Mouse (Mus musculus) liver, adult 2 months (tissue): ENCODE measurements at regions not wholly inside any gene's neighbourhood (a gene's known extent, or its start where the extent isn't known, plus 50 kb on each side); places are given as distances from the start of the nearest gene placed in this dataset.

ENCODE experiments used
- DNase-seq: peaks from one replicate; pipeline ENCODE4 v3.0.0-alpha.2; 2011; ENCODE audit warnings: low read depth, low spot score; ENCODE audit errors: extremely low read depth
- H3K27ac ChIP-seq: fragments of 200-500 bp; replicated peaks from 2 replicates; pipeline ENCODE4 v1.5.1; 2012; ENCODE audit warnings: low read depth, mild to moderate bottlenecking, control low read depth, inconsistent platforms, low read length; ENCODE audit not compliant: insufficient read depth
- H3K27me3 ChIP-seq: fragments of 200-500 bp; 2 replicates; pipeline ENCODE4 v1.6.1; 2012; ENCODE audit warnings: mild to moderate bottlenecking, moderate library complexity, low read length, inconsistent platforms; ENCODE audit not compliant: control insufficient read depth, insufficient read depth
- H3K36me3 ChIP-seq: fragments of 200-500 bp; 2 replicates; pipeline ENCODE4 v1.6.1; 2012; ENCODE audit warnings: low read length, inconsistent platforms; ENCODE audit not compliant: control insufficient read depth, insufficient read depth
- H3K4me1 ChIP-seq: fragments of 200-500 bp; 2 replicates; pipeline ENCODE4 v1.6.1; 2011; ENCODE audit warnings: low read length; ENCODE audit not compliant: control insufficient read depth, insufficient read depth
- H3K4me3 ChIP-seq: fragments of 200-500 bp; 2 replicates; pipeline ENCODE4 v1.5.1; 2011; ENCODE audit warnings: low read depth, mild to moderate bottlenecking, control low read depth, low read length, moderate library complexity; ENCODE audit not compliant: insufficient read depth
- H3K79me2 ChIP-seq: fragments of 200-500 bp; 2 replicates; pipeline ENCODE4 v1.6.1; 2012; ENCODE audit warnings: inconsistent platforms, mild to moderate bottlenecking, low read length, moderate library complexity; ENCODE audit not compliant: control insufficient read depth, insufficient read depth
- H3K9ac ChIP-seq: fragments of 200-500 bp; 2 replicates; pipeline ENCODE4 v1.6.1; 2012; ENCODE audit warnings: low read depth, mild to moderate bottlenecking, control low read depth, inconsistent platforms, low read length
- CTCF ChIP-seq: fragments of 200-500 bp; IDR thresholded peaks from 2 replicates; pipeline ENCODE4 v1.5.1; 2011; ENCODE audit warnings: low read depth, low read length, control low read depth
- POLR2A ChIP-seq: fragments of 200-500 bp; IDR thresholded peaks from 2 replicates; pipeline ENCODE4 v1.6.1; 2011; ENCODE audit warnings: low read length, control low read depth; ENCODE audit not compliant: insufficient read depth; ENCODE audit errors: extremely low read depth
- WGBS: fragments of 180-500 bp; shearing (Covaris S2); methylation state at CpG from one replicate; pipeline ENCODE4 v1.1.7; 2018; 5-methylcytosine and 5-hydroxymethylcytosine counted together

GRCm38 (mm10) chr4:124277456-124278181 is 333.0 kb downstream of the 3100002H09Rik start:
- Histone ChIP-seq H3K4me1 (no peaks in the 10 kb centered on the region), H3K4me3 (no peak overlapping the region), H3K36me3 (no peaks in the 10 kb centered on the region), H3K27ac (no peak overlapping the region), H3K79me2 (no peaks in the 10 kb centered on the region), H3K9ac (no peak overlapping the region), H3K27me3 (peaks cover 5% of the 10 kb centered on the region; the same call in 1 of the 2 replicates)
- TF ChIP-seq POLR2A (no peak), CTCF (no peak)
- 3% methylated on average over 43 of the region's 43 CpGs for WGBS
- DNase-seq, result no peak

- 9% methylated on average over 21 of the region's 21 CpGs for WGBS
- H3K9ac ChIP-seq, result no peak overlapping the region
Measured at GRCm38 (mm10) chr4:124276741-124277455, 333.7 kb downstream of the 3100002H09Rik start.

GRCm38 (mm10) chr4:124272002-124272401 is 338.6 kb downstream of the 3100002H09Rik start:
- Histone ChIP-seq H3K27ac (no peak overlapping the region), H3K36me3 (no peaks in the 10 kb centered on the region), H3K27me3 (no peaks in the 10 kb centered on the region; the same call in 1 of the 2 replicates), H3K4me3 (no peak overlapping the region), H3K4me1 (no peaks in the 10 kb centered on the region), H3K79me2 (no peaks in the 10 kb centered on the region), H3K9ac (no peak overlapping the region)
- TF ChIP-seq POLR2A (no peak), CTCF (no peak)
- DNase-seq, result no peak
- 72% methylated on average over 2 of the region's 2 CpGs for WGBS

More at GRCm38 (mm10) chr4:124276741-124277455, 333.7 kb downstream of the 3100002H09Rik start:
- Histone ChIP-seq H3K4me3 (no peak overlapping the region), H3K27ac (no peak overlapping the region), H3K4me1 (no peaks in the 10 kb centered on the region), H3K27me3 (peaks cover 5% of the 10 kb centered on the region; the same call in 1 of the 2 replicates), H3K36me3 (no peaks in the 10 kb centered on the region), H3K79me2 (no peaks in the 10 kb centered on the region)
- DNase-seq, result no peak
- no peak for TF ChIP-seq CTCF
- TF ChIP-seq POLR2A, result no peak

GRCm38 (mm10) chr4:124268404-124268803 is 342.2 kb downstream of the 3100002H09Rik start:
- H3K27ac ChIP-seq, result no peak overlapping the region
- H3K9ac ChIP-seq, result no peak overlapping the region
- H3K79me2 ChIP-seq, result no peaks in the 10 kb centered on the region
- H3K27me3 ChIP-seq, result no peaks in the 10 kb centered on the region
- no peak overlapping the region for H3K4me3 ChIP-seq
- H3K4me1 ChIP-seq, result no peaks in the 10 kb centered on the region
- TF ChIP-seq POLR2A, result no peak
- TF ChIP-seq CTCF, result no peak
- WGBS, result 21% methylated on average over 4 of the region's 4 CpGs
- DNase-seq, result peak; percentile 52
- no peaks in the 10 kb centered on the region for H3K36me3 ChIP-seq

- H3K9ac ChIP-seq, result no peak overlapping the region
- H3K79me2 ChIP-seq, result no peaks in the 10 kb centered on the region
- no peaks in the 10 kb centered on the region for H3K27me3 ChIP-seq
- 82% methylated on average over 4 of the region's 4 CpGs for WGBS
- TF ChIP-seq CTCF, result no peak
- no peak overlapping the region for H3K4me3 ChIP-seq
- H3K36me3 ChIP-seq, result no peaks in the 10 kb centered on the region
- H3K27ac ChIP-seq, result no peak overlapping the region
- H3K4me1 ChIP-seq, result no peaks in the 10 kb centered on the region
- no peak for DNase-seq
Measured at GRCm38 (mm10) chr4:124266573-124266972, 344.0 kb downstream of the 3100002H09Rik start.

GRCm38 (mm10) chr4:124265527-124265926 is 345.1 kb downstream of the 3100002H09Rik start:
- H3K4me3 ChIP-seq, result no peak overlapping the region
- no peaks in the 10 kb centered on the region for H3K79me2 ChIP-seq
- H3K27me3 ChIP-seq, result no peaks in the 10 kb centered on the region
- no peak overlapping the region for H3K27ac ChIP-seq
- no peak overlapping the region for H3K9ac ChIP-seq
- H3K4me1 ChIP-seq, result no peaks in the 10 kb centered on the region
- 79% methylated on average over 15 of the region's 15 CpGs for WGBS
- no peaks in the 10 kb centered on the region for H3K36me3 ChIP-seq
- DNase-seq, result no peak
- TF ChIP-seq CTCF (no peak), POLR2A (no peak)
